20 mouse cellular contexts compared by ENCODE assay signal in genomic region chr7:82939536-82939935, GRCm38 (mm10).
"Had no signal": no experiment of that assay in that cellular context is flagged by ENCODE, and none has a peak within 500 bp of the region (broad histone marks: within the 10 kb centered on the region; RNA-seq: fewer than 3 reads in every experiment).

No protein-coding gene starts in this region.

- DNase-seq: lung, adult 18-20 months; lung, embryonic 14.5 days; lung, postnatal 10 days; lung, postnatal 4 days; retina, postnatal 1 day; right cerebral cortex, adult 18-20 months; right cerebral cortex, postnatal 25 days; right cerebral cortex, postnatal 4 days; spleen, adult 18-20 months; thymus, adult 2 months; thymus, postnatal 25 days; thymus, postnatal 4 days had no signal

- H3K4me1 ChIP-seq: stomach, embryonic 15.5 days had no signal

- H3K9ac ChIP-seq: lung, embryonic 14.5 days; midbrain, embryonic 13.5 days; neural tube, embryonic 13.5 days; neural tube, embryonic 15.5 days; stomach, embryonic 15.5 days had no signal

- H3K27me3 ChIP-seq: midbrain, embryonic 13.5 days; neural tube, embryonic 13.5 days; neural tube, embryonic 15.5 days; stomach, embryonic 15.5 days had no signal

- ATAC-seq: midbrain, embryonic 13.5 days; midbrain, embryonic 16.5 days had no signal

- H3K27ac ChIP-seq: midbrain, embryonic 10.5 days; midbrain, embryonic 13.5 days; neural tube, embryonic 13.5 days; neural tube, embryonic 15.5 days; stomach, embryonic 15.5 days; stomach, postnatal 0 days had no signal

- H3K36me3 ChIP-seq: midbrain, embryonic 10.5 days; midbrain, embryonic 13.5 days; neural tube, embryonic 13.5 days; neural tube, embryonic 15.5 days; stomach, embryonic 15.5 days had no signal

- H3K9me3 ChIP-seq: midbrain, embryonic 10.5 days; neural tube, embryonic 15.5 days; stomach, embryonic 15.5 days had no signal

- H3K4me2 ChIP-seq: lung, embryonic 14.5 days; midbrain, embryonic 13.5 days; neural tube, embryonic 13.5 days; neural tube, embryonic 15.5 days; stomach, embryonic 15.5 days had no signal

- H3K4me3 ChIP-seq: midbrain, embryonic 10.5 days; midbrain, embryonic 13.5 days; myocyte; neural tube, embryonic 13.5 days; neural tube, embryonic 15.5 days; stomach, embryonic 15.5 days had no signal
